Mouse (Mus musculus): ENCODE results near the gene Snrpd3. TPM values are rescaled to one million over a fixed set of nuclear protein-coding genes. Genes with fewer than 3 reads are reported as not detected.
"Not testable (repeated sequence)": the region's sequence is repeated elsewhere in the genome, so short reads cannot be mapped to it uniquely, and the experiment has no call there.

Snrpd3 gene
- polyA plus RNA-seq, 1 experiment from 2014 or later, result 90.6 TPM

DNA sequence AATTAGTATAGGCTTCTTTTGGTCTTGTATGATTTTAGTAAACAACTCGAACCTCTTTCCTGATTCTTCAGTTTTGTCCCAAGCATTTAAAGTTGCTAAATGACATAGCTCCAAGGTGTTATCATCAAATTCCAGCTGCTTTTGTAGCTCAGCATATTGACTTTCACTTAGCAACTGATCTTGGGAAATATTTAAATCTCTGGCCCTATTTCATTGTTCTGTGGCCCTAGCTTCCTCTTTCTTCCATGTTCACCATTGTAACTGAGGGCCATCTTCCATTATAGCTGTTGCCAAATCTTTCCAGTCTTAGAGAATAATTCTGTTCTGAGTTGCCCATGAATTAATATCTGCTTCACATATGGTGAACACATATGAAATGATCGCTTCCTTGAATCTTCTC is 26.6 kb upstream of the Snrpd3 start:
- WGBS, result 73% methylated on average over 2 of the region's 2 CpGs
- no peak overlapping the region for H3K4me3 ChIP-seq (ENCODE audit: control insufficient read depth in 1 of 2, insufficient read depth in 1 of 2, low read depth in 1 of 2, low read length in 2 of 2)
- H3K9me3 ChIP-seq (ENCODE audit: control insufficient read depth, low read length), result no peaks in the 10 kb centered on the region
- ATAC-seq (ENCODE audit: insufficient number of reproducible peaks, insufficient read depth, low FRiP score, low read depth), result no peak
- no peak overlapping the region for H3K9ac ChIP-seq (ENCODE audit: low read length)
- no peaks in the 10 kb centered on the region for H3K36me3 ChIP-seq (ENCODE audit: control insufficient read depth, insufficient read depth, low read length)
- no peaks in the 10 kb centered on the region for H3K27me3 ChIP-seq (ENCODE audit: control insufficient read depth, insufficient read depth, low read length)
- no peak overlapping the region for H3K4me2 ChIP-seq (ENCODE audit: low read length)
- no peak overlapping the region for H3K27ac ChIP-seq (replicated peaks in 1 of 2; ENCODE audit: control insufficient read depth in 1 of 2, insufficient read depth in 1 of 2, low read depth in 2 of 2, low read length in 2 of 2)
- H3K4me1 ChIP-seq (ENCODE audit: control insufficient read depth in 2 of 2, insufficient read depth in 2 of 2, low read length in 2 of 2), result peaks cover 6 to 7% of the 10 kb centered on the region in 2 experiments; a peak in 3 of 4 replicates

GRCm38 (mm10) chr10:75491234-75491935 is 26.0 kb upstream of the Snrpd3 start:
- no peak for ATAC-seq (ENCODE audit: insufficient number of reproducible peaks, insufficient read depth, low FRiP score, low read depth)
- H3K27ac ChIP-seq (replicated peaks in 1 of 2; ENCODE audit: control insufficient read depth in 1 of 2, insufficient read depth in 1 of 2, low read depth in 2 of 2, low read length in 2 of 2), result no peak overlapping the region
- WGBS, result 80% methylated on average over 3 of the region's 3 CpGs
- no peaks in the 10 kb centered on the region for H3K9me3 ChIP-seq (ENCODE audit: control insufficient read depth, low read length)
- no peaks in the 10 kb centered on the region for H3K36me3 ChIP-seq (ENCODE audit: control insufficient read depth, insufficient read depth, low read length)
- H3K27me3 ChIP-seq (ENCODE audit: control insufficient read depth, insufficient read depth, low read length), result no peaks in the 10 kb centered on the region
- H3K4me1 ChIP-seq (ENCODE audit: control insufficient read depth in 2 of 2, insufficient read depth in 2 of 2, low read length in 2 of 2), result peaks cover 7% of the 10 kb centered on the region in 2 experiments; a peak in 3 of 4 replicates
- H3K9ac ChIP-seq (ENCODE audit: low read length), result no peak overlapping the region
- H3K4me3 ChIP-seq (ENCODE audit: control insufficient read depth in 1 of 2, insufficient read depth in 1 of 2, low read depth in 1 of 2, low read length in 2 of 2), result no peak overlapping the region
- no peak overlapping the region for H3K4me2 ChIP-seq (ENCODE audit: low read length)

- no peak for ATAC-seq (ENCODE audit: insufficient number of reproducible peaks, insufficient read depth, low FRiP score, low read depth)
- 61% methylated on average over 2 of the region's 2 CpGs for WGBS
- H3K9me3 ChIP-seq (ENCODE audit: control insufficient read depth, low read length), result no peaks in the 10 kb centered on the region
- H3K9ac ChIP-seq (ENCODE audit: low read length), result no peak overlapping the region
- no peak overlapping the region for H3K27ac ChIP-seq (replicated peaks in 1 of 2; ENCODE audit: control insufficient read depth in 1 of 2, insufficient read depth in 1 of 2, low read depth in 2 of 2, low read length in 2 of 2)
- H3K4me1 ChIP-seq (ENCODE audit: control insufficient read depth in 2 of 2, insufficient read depth in 2 of 2, low read length in 2 of 2), result peaks cover 7% of the 10 kb centered on the region in 2 experiments; a peak in 3 of 4 replicates
- no peaks in the 10 kb centered on the region for H3K36me3 ChIP-seq (ENCODE audit: control insufficient read depth, insufficient read depth, low read length)
- H3K4me3 ChIP-seq (ENCODE audit: control insufficient read depth in 1 of 2, insufficient read depth in 1 of 2, low read depth in 1 of 2, low read length in 2 of 2), result no peak overlapping the region
- H3K27me3 ChIP-seq (ENCODE audit: control insufficient read depth, insufficient read depth, low read length), result no peaks in the 10 kb centered on the region
- H3K4me2 ChIP-seq (ENCODE audit: low read length), result no peak overlapping the region
Measured at GRCm38 (mm10) chr10:75491936-75492262, 25.5 kb upstream of the Snrpd3 start.

DNA sequence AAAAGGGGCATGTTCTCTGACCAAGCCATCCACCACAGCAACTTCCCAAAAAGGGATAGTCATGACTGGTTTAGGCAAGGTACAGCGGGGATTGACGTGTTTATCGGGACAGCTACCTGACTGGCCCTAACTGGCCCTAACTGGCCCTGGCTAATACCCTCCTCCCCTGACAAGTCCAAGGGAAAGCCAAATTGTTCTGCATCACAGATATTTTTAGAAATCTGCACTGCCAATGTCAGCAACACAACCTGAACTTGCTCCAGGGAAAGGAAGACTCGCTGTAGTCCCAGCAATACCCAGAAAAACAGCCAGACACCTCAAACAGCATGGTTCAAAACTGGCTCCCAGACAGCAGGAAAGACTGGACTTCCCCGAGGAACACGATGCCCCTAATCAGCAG is 22.0 kb upstream of the Snrpd3 start:
- 39% methylated on average over 6 of the region's 6 CpGs for WGBS
- Histone ChIP-seq H3K36me3 (ENCODE audit: control insufficient read depth, insufficient read depth, low read length) (no peaks in the 10 kb centered on the region), H3K27ac (replicated peaks in 1 of 2; ENCODE audit: control insufficient read depth in 1 of 2, insufficient read depth in 1 of 2, low read depth in 2 of 2, low read length in 2 of 2) (peak overlapping the region; percentile 20 to 42; a peak in 1 of 4 replicates), H3K27me3 (ENCODE audit: control insufficient read depth, insufficient read depth, low read length) (no peaks in the 10 kb centered on the region), H3K9ac (ENCODE audit: low read length) (no peak overlapping the region), H3K9me3 (ENCODE audit: control insufficient read depth, low read length) (no peaks in the 10 kb centered on the region), H3K4me1 (ENCODE audit: control insufficient read depth in 2 of 2, insufficient read depth in 2 of 2, low read length in 2 of 2) (peaks cover 7 to 12% of the 10 kb centered on the region in 2 experiments), H3K4me2 (ENCODE audit: low read length) (no peak overlapping the region), H3K4me3 (ENCODE audit: control insufficient read depth in 1 of 2, insufficient read depth in 1 of 2, low read depth in 1 of 2, low read length in 2 of 2) (no peak overlapping the region)
- ATAC-seq (ENCODE audit: insufficient number of reproducible peaks, insufficient read depth, low FRiP score, low read depth), result 0 out of 2 replicates have a peak, but pooled peaks have one; percentile 2

DNA sequence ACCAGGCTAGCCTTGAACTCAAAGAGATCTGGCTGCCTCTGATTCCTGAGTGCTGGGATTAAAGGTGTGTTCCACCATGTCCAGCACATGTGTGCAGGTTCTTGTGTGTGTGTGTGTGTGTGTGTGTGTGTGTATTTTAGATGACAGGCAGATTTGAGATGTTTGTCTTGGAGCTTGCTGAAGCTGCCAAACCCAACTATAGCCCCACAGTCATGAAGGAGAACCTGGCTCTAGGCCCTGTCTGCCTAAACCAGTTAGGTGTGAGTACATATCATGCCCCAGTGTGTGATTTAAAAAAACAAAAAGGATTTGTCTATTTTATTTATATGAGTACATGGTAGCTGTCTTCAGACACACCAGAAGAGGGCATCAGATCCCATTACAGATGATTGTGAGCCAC is 21.4 kb upstream of the Snrpd3 start:
- H3K9ac ChIP-seq (ENCODE audit: low read length), result no peak overlapping the region
- ATAC-seq (ENCODE audit: insufficient number of reproducible peaks, insufficient read depth, low FRiP score, low read depth), result no peak
- H3K36me3 ChIP-seq (ENCODE audit: control insufficient read depth, insufficient read depth, low read length), result no peaks in the 10 kb centered on the region
- H3K4me2 ChIP-seq (ENCODE audit: low read length), result no peak overlapping the region
- no peaks in the 10 kb centered on the region for H3K27me3 ChIP-seq (ENCODE audit: control insufficient read depth, insufficient read depth, low read length)
- no peak overlapping the region for H3K27ac ChIP-seq (replicated peaks in 1 of 2; ENCODE audit: control insufficient read depth in 1 of 2, insufficient read depth in 1 of 2, low read depth in 2 of 2, low read length in 2 of 2)
- no peak overlapping the region for H3K4me3 ChIP-seq (ENCODE audit: control insufficient read depth in 1 of 2, insufficient read depth in 1 of 2, low read depth in 1 of 2, low read length in 2 of 2)
- peaks cover 7 to 12% of the 10 kb centered on the region in 2 experiments for H3K4me1 ChIP-seq (ENCODE audit: control insufficient read depth in 2 of 2, insufficient read depth in 2 of 2, low read length in 2 of 2)
- no peaks in the 10 kb centered on the region for H3K9me3 ChIP-seq (ENCODE audit: control insufficient read depth, low read length)

- H3K36me3 ChIP-seq (ENCODE audit: control insufficient read depth, insufficient read depth, low read length); H3K27me3 ChIP-seq (ENCODE audit: control insufficient read depth, insufficient read depth, low read length); H3K27ac ChIP-seq (replicated peaks in 1 of 2; ENCODE audit: control insufficient read depth in 1 of 2, insufficient read depth in 1 of 2, low read depth in 2 of 2, low read length in 2 of 2); H3K9me3 ChIP-seq (ENCODE audit: control insufficient read depth, low read length); H3K9ac ChIP-seq (ENCODE audit: low read length); ATAC-seq (ENCODE audit: insufficient number of reproducible peaks, insufficient read depth, low FRiP score, low read depth); H3K4me3 ChIP-seq (ENCODE audit: control insufficient read depth in 1 of 2, insufficient read depth in 1 of 2, low read depth in 1 of 2, low read length in 2 of 2); H3K4me2 ChIP-seq (ENCODE audit: low read length): not testable (repeated sequence)
- H3K4me1 ChIP-seq (ENCODE audit: control insufficient read depth in 2 of 2, insufficient read depth in 2 of 2, low read length in 2 of 2), result peaks cover 7 to 12% of the 10 kb centered on the region in 2 experiments
- WGBS, result 80% methylated on average over 7 of the region's 7 CpGs
Measured at GRCm38 (mm10) chr10:75499214-75499613, 18.1 kb upstream of the Snrpd3 start.

DNA sequence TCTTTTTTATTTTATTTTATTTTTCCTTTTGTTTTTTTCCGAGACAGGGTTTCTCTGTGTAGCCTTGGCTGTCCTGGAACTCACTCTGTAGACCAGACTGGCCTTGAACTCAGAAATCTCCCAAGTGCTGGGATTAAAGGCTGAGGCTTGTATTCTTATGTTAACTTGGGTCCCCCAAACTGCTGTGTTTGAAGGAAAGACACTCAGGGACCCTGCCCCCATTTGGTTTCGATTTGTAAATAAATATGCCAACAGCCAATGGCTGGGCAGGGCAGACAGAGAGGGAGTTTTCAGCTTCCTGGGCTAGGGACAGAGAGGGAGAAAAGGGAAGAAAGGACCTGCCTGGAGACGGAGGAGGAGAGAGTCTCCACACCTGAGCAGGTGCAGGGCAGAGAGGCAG is 17.6 kb upstream of the Snrpd3 start:
- Histone ChIP-seq H3K27ac (replicated peaks in 1 of 2; ENCODE audit: control insufficient read depth in 1 of 2, insufficient read depth in 1 of 2, low read depth in 2 of 2, low read length in 2 of 2) (no peak overlapping the region), H3K4me3 (ENCODE audit: control insufficient read depth in 1 of 2, insufficient read depth in 1 of 2, low read depth in 1 of 2, low read length in 2 of 2) (no peak overlapping the region), H3K27me3 (ENCODE audit: control insufficient read depth, insufficient read depth, low read length) (no peaks in the 10 kb centered on the region), H3K9ac (ENCODE audit: low read length) (no peak overlapping the region), H3K9me3 (ENCODE audit: control insufficient read depth, low read length) (no peaks in the 10 kb centered on the region), H3K4me1 (ENCODE audit: control insufficient read depth in 2 of 2, insufficient read depth in 2 of 2, low read length in 2 of 2) (peaks cover 7 to 12% of the 10 kb centered on the region in 2 experiments), H3K36me3 (ENCODE audit: control insufficient read depth, insufficient read depth, low read length) (0 out of 2 replicates have a peak, but pooled peaks cover 5% of the 10 kb centered on the region), H3K4me2 (ENCODE audit: low read length) (peak overlapping the region; percentile 23; the same call in 1 of the 2 replicates)
- WGBS, result 55% methylated on average over 3 of the region's 3 CpGs
- ATAC-seq (ENCODE audit: insufficient number of reproducible peaks, insufficient read depth, low FRiP score, low read depth), result no peak

DNA sequence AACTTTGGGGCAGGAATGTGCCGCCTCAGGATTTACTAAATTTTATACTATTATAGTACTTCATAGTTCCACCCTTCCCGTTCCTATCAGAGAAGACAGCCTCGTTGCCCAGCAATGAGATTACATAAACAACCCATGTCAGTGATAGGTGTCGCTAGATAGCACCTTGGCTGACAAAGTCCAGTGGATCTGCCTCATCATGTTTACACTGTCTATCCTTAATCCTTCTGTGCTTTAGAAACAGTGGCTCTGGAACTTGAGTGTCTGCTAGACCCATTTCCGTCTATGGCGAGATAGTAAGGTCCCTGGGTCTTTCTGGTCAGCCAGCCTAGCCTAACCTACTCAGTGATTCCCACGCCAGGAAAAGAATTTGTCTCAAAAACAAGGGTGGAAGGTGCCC is 17.0 kb upstream of the Snrpd3 start:
- ATAC-seq (ENCODE audit: insufficient number of reproducible peaks, insufficient read depth, low FRiP score, low read depth), result no peak
- Histone ChIP-seq H3K27me3 (ENCODE audit: control insufficient read depth, insufficient read depth, low read length) (no peaks in the 10 kb centered on the region), H3K4me1 (ENCODE audit: control insufficient read depth in 2 of 2, insufficient read depth in 2 of 2, low read length in 2 of 2) (peaks cover 5 to 9% of the 10 kb centered on the region in 2 experiments), H3K4me3 (ENCODE audit: control insufficient read depth in 1 of 2, insufficient read depth in 1 of 2, low read depth in 1 of 2, low read length in 2 of 2) (no peak overlapping the region), H3K9me3 (ENCODE audit: control insufficient read depth, low read length) (no peaks in the 10 kb centered on the region), H3K36me3 (ENCODE audit: control insufficient read depth, insufficient read depth, low read length) (0 out of 2 replicates have a peak, but pooled peaks cover 5% of the 10 kb centered on the region), H3K9ac (ENCODE audit: low read length) (no peak overlapping the region), H3K4me2 (ENCODE audit: low read length) (peak overlapping the region; percentile 23; the same call in 1 of the 2 replicates), H3K27ac (replicated peaks in 1 of 2; ENCODE audit: control insufficient read depth in 1 of 2, insufficient read depth in 1 of 2, low read depth in 2 of 2, low read length in 2 of 2) (no peak overlapping the region)
- WGBS, result 31% methylated on average over 7 of the region's 7 CpGs
